Mouse (Mus musculus) lung, postnatal 0 days (tissue): ENCODE measurements around the gene Senp7. TPM values are rescaled to one million over a fixed set of nuclear protein-coding genes. Genes with fewer than 3 reads are reported as not detected.
"Not testable (repeated sequence)": the region's sequence is repeated elsewhere in the genome, so short reads cannot be mapped to it uniquely, and the experiment has no call there.

ENCODE experiments used
- ATAC-seq: fragments of 200-750 bp; cut with Nextera tagmentation; 2 replicates; pipeline ENCODE4 v1.8.0; 2017; ENCODE audit warnings: moderate library complexity
- DNase-seq: peaks from one replicate; pipeline ENCODE4 v3.0.0-alpha.2; 2016; ENCODE audit warnings: low spot score
- H3K27ac ChIP-seq: fragments of 300-500 bp; sonication (generic); 2 replicates; pipeline ENCODE4 v1.5.1; 2014; ENCODE audit warnings: antibody characterized with exemption, mild to moderate bottlenecking, low read length, mixed read lengths
- H3K27me3 ChIP-seq: fragments of 300-500 bp; sonication (generic); replicated peaks from 2 replicates; pipeline ENCODE4 v1.6.1; 2014; ENCODE audit warnings: low read length, mixed read lengths; ENCODE audit not compliant: insufficient read depth
- H3K36me3 ChIP-seq: fragments of 300-500 bp; sonication (generic); 2 replicates; pipeline ENCODE4 v1.6.1; 2014; ENCODE audit warnings: low read length, mixed read lengths; ENCODE audit not compliant: insufficient read depth
- H3K4me1 ChIP-seq: fragments of 300-500 bp; sonication (generic); 2 replicates; pipeline ENCODE4 v1.6.1; 2014; ENCODE audit warnings: antibody characterized with exemption, low read depth, low read length, mixed read lengths; ENCODE audit not compliant: insufficient read depth
- H3K4me2 ChIP-seq: fragments of 300-500 bp; sonication (generic); replicated peaks from 2 replicates; pipeline ENCODE4 v1.6.1; 2014; ENCODE audit warnings: low read depth, mild to moderate bottlenecking, low read length, moderate library complexity, mixed read lengths
- H3K4me3 ChIP-seq: fragments of 300-500 bp; sonication (generic); 2 replicates; pipeline ENCODE4 v1.5.1; 2014; ENCODE audit warnings: low read depth, low read length
- H3K9ac ChIP-seq: fragments of 300-500 bp; sonication (generic); replicated peaks from 2 replicates; pipeline ENCODE4 v1.6.1; 2014; ENCODE audit warnings: low read depth, mild to moderate bottlenecking
- H3K9me3 ChIP-seq: fragments of 300-500 bp; sonication (generic); 2 replicates; pipeline ENCODE4 v1.6.1; 2016; ENCODE audit warnings: low read length, mixed read lengths
- CTCF ChIP-seq: IDR thresholded peaks from 2 replicates; pipeline ENCODE4 v1.5.1; 2016; ENCODE audit warnings: antibody characterized with exemption, mild to moderate bottlenecking
- EP300 ChIP-seq: IDR thresholded peaks from 2 replicates; pipeline ENCODE4 v1.6.1; 2016; ENCODE audit warnings: antibody characterized with exemption, mild to moderate bottlenecking, control low read depth
- WGBS: fragments of 180-500 bp; shearing (Covaris S2); extraction: QIAGEN DNeasy Blood & Tissue Kit; methylation state at CpG from one replicate; pipeline ENCODE4 v1.1.7; 2014; 5-methylcytosine and 5-hydroxymethylcytosine counted together
- polyA plus RNA-seq: library from polyadenylated mRNA; unstranded; fragments of >200 nt; fragmentation: Nextera tagmentation; extraction: Ambion mirVana; gene quantifications from 2 replicates; pipeline ENCODE4 v1.2.1, GENCODE M21; 2015

Gene Senp7
- polyA plus RNA-seq, 1 experiment from 2014 or later = 19.9 TPM

DNA sequence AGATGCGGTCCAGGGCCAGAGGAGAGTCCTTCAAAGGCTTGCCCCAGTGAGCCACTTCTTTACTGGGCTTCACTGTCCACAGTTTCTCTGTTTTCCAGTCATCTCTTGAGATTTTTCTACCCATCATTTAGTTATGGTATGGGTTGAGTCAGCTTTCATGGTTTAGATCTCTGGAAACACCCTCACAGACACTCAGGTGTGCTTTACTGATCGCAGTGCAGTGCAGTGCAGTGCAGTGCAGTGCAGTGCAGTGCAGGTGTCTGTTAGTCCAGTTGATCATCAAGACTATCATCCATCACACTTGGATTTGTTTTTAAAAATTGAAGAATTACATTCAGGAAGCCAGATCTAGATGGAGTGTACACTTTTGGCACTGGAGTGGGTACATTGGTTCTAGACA is 38.2 kb downstream of the Senp7 start:
- Histone ChIP-seq H3K4me2 (no peak overlapping the region), H3K4me3 (no peak overlapping the region), H3K27me3 (no peaks in the 10 kb centered on the region), H3K27ac (no peak overlapping the region), H3K9me3 (no peaks in the 10 kb centered on the region), H3K9ac (no peak overlapping the region), H3K4me1 (no peaks in the 10 kb centered on the region), H3K36me3 (no peaks in the 10 kb centered on the region)
- 89% methylated on average over 2 of the region's 2 CpGs for WGBS
- TF ChIP-seq CTCF (no peak), EP300 (no peak)
- ATAC-seq (no peak), DNase-seq (no peak)

DNA sequence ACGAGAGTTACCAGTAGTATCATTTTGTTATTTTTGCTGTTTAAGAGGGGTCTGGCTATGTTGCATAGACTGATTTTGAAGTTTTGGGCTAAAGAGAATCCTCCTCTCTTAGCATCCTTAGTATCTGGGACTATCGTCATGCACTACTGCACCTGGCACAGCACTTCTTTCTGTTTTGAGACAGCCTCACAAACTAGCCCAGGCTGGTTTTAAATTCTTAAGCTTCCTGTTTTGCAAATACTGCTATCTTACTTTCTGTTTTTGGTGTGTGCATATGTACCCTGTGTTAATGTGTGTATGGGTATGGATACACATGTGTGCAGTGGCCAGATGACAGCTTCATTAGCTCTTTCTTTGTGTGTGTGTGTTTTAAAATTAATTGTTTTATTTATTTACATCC is 42.2 kb downstream of the Senp7 start:
- TF ChIP-seq EP300 (no peak), CTCF (no peak)
- WGBS = 85% methylated on average over 2 of the region's 2 CpGs
- H3K9ac ChIP-seq = no peak overlapping the region
- H3K27me3 ChIP-seq = no peaks in the 10 kb centered on the region
- no peak overlapping the region for H3K27ac ChIP-seq
- H3K4me1 ChIP-seq = no peaks in the 10 kb centered on the region
- H3K36me3 ChIP-seq = no peaks in the 10 kb centered on the region; the same call in 1 of the 2 replicates
- H3K4me2 ChIP-seq = no peak overlapping the region
- no peak for ATAC-seq
- H3K9me3 ChIP-seq = no peaks in the 10 kb centered on the region
- no peak for DNase-seq
- no peak overlapping the region for H3K4me3 ChIP-seq

DNA sequence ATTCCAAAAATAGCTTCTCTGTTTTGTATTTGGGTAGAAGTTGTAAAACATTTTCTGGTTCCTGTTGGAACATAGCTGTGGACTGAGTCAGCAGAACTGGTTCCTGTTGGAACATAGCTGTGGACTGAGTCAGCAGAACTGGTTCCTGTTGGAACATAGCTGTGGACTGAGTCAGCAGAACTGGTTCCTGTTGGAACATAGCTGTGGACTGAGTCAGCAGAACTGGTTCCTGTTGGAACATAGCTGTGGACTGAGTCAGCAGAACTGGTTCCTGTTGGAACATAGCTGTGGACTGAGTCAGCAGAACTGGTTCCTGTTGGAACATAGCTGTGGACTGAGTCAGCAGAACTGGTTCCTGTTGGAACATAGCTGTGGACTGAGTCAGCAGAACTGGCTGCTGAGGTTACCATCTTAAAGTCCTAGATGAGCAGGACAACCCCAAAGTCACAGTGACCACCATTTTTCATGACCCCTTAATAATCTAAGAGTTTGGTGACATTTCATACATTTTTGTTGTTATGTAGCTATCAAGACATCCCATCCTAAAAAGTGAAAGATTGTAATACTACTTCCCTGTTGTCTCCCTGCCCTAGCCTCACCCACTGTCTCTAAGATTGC is 48.4 kb downstream of the Senp7 start:
- H3K4me1 ChIP-seq, H3K4me3 ChIP-seq, ATAC-seq, H3K9me3 ChIP-seq, H3K4me2 ChIP-seq, H3K27me3 ChIP-seq, H3K9ac ChIP-seq, H3K27ac ChIP-seq: not testable (repeated sequence)
- TF ChIP-seq EP300 = peak; percentile 56; the same call in 1 of the 2 replicates
- peak; percentile 17 for DNase-seq
- H3K36me3 ChIP-seq = peaks cover 11% of the 10 kb centered on the region

DNA sequence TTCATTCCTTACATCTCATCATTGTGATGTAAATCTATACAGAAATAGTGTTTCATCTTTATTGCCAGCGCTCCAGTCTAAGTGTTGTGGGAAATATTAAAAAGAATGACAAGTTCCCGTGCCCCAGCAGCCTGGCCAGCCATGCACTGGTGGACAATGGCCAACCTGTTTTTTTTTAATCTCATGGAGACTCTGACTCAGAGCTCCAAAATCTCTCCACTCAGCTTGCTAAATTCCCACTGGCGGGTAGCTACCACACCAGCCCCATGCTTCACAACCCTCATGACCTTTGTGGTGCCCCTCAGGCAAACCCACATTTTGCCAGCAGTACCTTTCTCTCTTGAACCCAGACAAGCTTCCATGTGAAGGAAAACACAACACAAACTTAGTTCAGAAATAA is 67.6 kb downstream of the Senp7 start:
- DNase-seq (no peak), ATAC-seq (0 out of 2 replicates have a peak, but pooled peaks have one; percentile 12)
- Histone ChIP-seq H3K4me1 (no peaks in the 10 kb centered on the region), H3K4me3 (no peak overlapping the region), H3K27ac (no peak overlapping the region), H3K36me3 (peaks cover 9% of the 10 kb centered on the region; the same call in 1 of the 2 replicates), H3K27me3 (no peaks in the 10 kb centered on the region), H3K9me3 (no peaks in the 10 kb centered on the region), H3K4me2 (no peak overlapping the region), H3K9ac (no peak overlapping the region)
- TF ChIP-seq EP300 (no peak), CTCF (no peak)
- 56% methylated on average over 3 of the region's 3 CpGs for WGBS

DNA sequence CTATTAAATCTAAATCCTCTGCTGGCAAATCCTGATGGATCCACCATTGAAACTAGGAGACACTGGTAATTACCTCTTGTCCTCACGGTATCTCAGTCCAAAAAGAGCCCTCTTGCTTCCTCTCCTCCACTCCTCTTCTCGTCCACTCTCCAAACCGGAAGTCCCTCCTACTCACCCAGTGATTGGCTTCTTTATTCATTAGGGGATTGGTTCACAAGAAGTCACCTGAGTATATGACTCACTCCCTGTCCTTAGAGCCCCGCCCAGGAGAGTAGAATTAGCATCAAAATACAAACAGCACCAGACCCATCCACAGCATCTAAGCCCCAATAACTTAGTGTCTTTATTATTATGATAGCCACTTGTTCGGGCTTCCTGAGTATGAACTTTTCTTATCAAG is 68.0 kb downstream of the Senp7 start:
- Histone ChIP-seq H3K4me1 (no peaks in the 10 kb centered on the region), H3K4me3 (no peak overlapping the region), H3K27me3 (no peaks in the 10 kb centered on the region), H3K27ac (no peak overlapping the region), H3K9me3 (no peaks in the 10 kb centered on the region), H3K4me2 (no peak overlapping the region), H3K36me3 (peaks cover 9% of the 10 kb centered on the region; the same call in 1 of the 2 replicates), H3K9ac (no peak overlapping the region)
- no peak for DNase-seq
- TF ChIP-seq CTCF (no peak), EP300 (no peak)
- 65% methylated on average over 5 of the region's 5 CpGs for WGBS
- 0 out of 2 replicates have a peak, but pooled peaks have one; percentile 30 for ATAC-seq

DNA sequence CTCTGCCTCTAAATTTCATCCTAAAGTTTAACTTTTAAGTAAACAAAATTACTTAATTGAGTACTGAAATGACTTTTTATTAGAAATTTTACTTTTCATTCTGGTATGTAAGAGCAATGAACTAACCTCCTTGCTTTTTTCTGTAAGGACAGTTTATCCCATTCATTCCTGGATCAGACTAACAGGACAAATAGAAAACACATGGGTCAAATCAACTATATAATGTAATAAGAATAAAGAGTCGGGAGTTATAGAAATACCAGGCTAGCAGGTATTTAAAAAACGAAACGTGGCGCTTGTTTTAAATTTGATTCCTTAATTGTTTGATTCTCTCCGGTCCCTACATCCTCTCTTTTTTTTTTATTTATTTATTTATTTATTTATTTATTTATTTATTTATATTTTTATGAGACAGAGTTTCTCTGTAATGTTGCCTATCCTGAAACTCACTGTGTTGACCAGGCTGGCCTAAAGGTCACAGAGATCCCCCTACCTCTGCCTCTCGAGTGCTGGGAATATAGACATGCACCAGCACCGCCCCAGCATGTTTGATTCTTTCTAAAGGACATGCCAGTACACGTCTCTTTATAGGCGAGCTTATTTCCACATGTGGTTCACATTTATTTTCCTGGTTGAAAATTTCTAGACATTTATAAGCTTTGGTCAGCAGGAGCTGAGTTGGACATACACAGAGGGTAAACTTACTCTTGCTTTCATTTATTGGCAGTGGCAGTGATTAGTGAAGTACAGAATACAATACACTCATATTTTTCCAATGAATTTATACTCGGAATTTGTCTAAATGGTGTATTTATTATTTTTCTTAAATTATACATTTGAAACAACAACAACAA is 69.4 kb downstream of the Senp7 start:
- no peak for ATAC-seq

More for the DNA sequence above, 69.4 kb downstream of the Senp7 start:
- no peaks in the 10 kb centered on the region for H3K9me3 ChIP-seq
- H3K4me2 ChIP-seq = no peak overlapping the region
- 89% methylated on average over 10 of the region's 10 CpGs for WGBS
- H3K36me3 ChIP-seq = peaks cover 9% of the 10 kb centered on the region; the same call in 1 of the 2 replicates
- H3K27ac ChIP-seq = no peak overlapping the region
- no peak overlapping the region for H3K9ac ChIP-seq
- no peaks in the 10 kb centered on the region for H3K27me3 ChIP-seq
- H3K4me1 ChIP-seq = no peaks in the 10 kb centered on the region
- DNase-seq = no peak
- TF ChIP-seq EP300 (no peak), CTCF (no peak)
- no peak overlapping the region for H3K4me3 ChIP-seq
